Mouse (Mus musculus) embryonic facial prominence, embryonic 14.5 days (tissue): ENCODE data around the gene Galnt18. TPM values are rescaled to one million over a fixed set of nuclear protein-coding genes. Genes with fewer than 3 reads are reported as not detected.

ENCODE experiments used
- ATAC-seq: fragments of 200-750 bp; cut with Nextera tagmentation; 2 replicates; pipeline ENCODE4 v1.8.0; 2017; ENCODE audit warnings: low read depth, moderate number of reproducible peaks, moderate TSS enrichment
- DNase-seq: peaks from one replicate; pipeline ENCODE4 v3.0.0-alpha.2; 2015; ENCODE audit warnings: low spot score
- H3K27ac ChIP-seq: fragments of 300-500 bp; sonication (generic); replicated peaks from 2 replicates; pipeline ENCODE4 v1.5.1; 2014; ENCODE audit warnings: low read depth, mild to moderate bottlenecking, low read length, moderate library complexity
- H3K27me3 ChIP-seq: fragments of 300-500 bp; sonication (generic); replicated peaks from 2 replicates; pipeline ENCODE4 v1.6.1; 2014; ENCODE audit warnings: low read length; ENCODE audit not compliant: control insufficient read depth, insufficient read depth
- H3K36me3 ChIP-seq: fragments of 300-500 bp; sonication (generic); 2 replicates; pipeline ENCODE4 v1.6.1; 2014; ENCODE audit warnings: low read length, mixed read lengths; ENCODE audit not compliant: control insufficient read depth, insufficient read depth
- H3K4me1 ChIP-seq: fragments of 300-500 bp; sonication (generic); 2 replicates; pipeline ENCODE4 v1.6.1; 2014; ENCODE audit warnings: antibody characterized with exemption, low read length; ENCODE audit not compliant: control insufficient read depth, insufficient read depth
- H3K4me2 ChIP-seq: fragments of 300-500 bp; sonication (generic); 2 replicates; pipeline ENCODE4 v1.6.1; 2014; ENCODE audit warnings: low read depth, mild to moderate bottlenecking, low read length, moderate library complexity, mixed read lengths
- H3K4me3 ChIP-seq: fragments of 300-500 bp; sonication (generic); 2 replicates; pipeline ENCODE4 v1.5.1; 2014; ENCODE audit warnings: low read depth, mild to moderate bottlenecking, low read length
- H3K9ac ChIP-seq: fragments of 300-500 bp; sonication (generic); 2 replicates; pipeline ENCODE4 v1.6.1; 2014; ENCODE audit warnings: low read depth, mild to moderate bottlenecking, low read length, moderate library complexity, mixed read lengths
- H3K9me3 ChIP-seq: fragments of 300-500 bp; sonication (generic); 2 replicates; pipeline ENCODE4 v1.6.1; 2016; ENCODE audit warnings: low read length; ENCODE audit not compliant: control insufficient read depth
- WGBS: fragments of 180-500 bp; shearing (Covaris S2); extraction: QIAGEN DNeasy Blood & Tissue Kit; methylation state at CpG from one replicate; pipeline ENCODE4 v1.1.7; 2014; 5-methylcytosine and 5-hydroxymethylcytosine counted together
- polyA plus RNA-seq: library from polyadenylated mRNA; unstranded; fragments of >200 nt; fragmentation: Nextera tagmentation; extraction: Ambion mirVana; gene quantifications from 2 replicates; pipeline ENCODE4 v1.2.1, GENCODE M21; 2014

Gene Galnt18
- polyA plus RNA-seq, 1 experiment from 2014 or later: 19.2 TPM

DNA sequence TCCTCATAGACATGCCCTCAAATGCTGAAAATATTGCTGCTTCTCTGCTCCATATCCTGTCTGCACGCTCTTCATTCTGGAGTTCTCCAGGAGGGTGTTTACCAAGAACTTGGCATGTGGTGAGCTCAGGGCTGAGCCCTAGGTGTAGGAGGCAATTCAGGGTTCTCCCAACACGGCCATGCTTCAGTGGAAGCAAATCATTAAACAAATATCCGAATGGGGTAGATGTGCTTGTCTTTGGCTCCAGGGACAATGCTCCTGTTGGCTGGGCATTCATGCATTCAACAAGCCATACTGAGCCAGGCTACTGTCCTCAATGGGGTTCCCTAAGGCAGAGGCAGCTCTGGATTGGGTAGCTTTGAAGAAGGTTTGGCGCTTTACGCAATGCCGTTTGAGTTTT is 212.9 kb downstream of the Galnt18 start:
- H3K4me2 ChIP-seq: no peak overlapping the region
- no peaks in the 10 kb centered on the region for H3K27me3 ChIP-seq
- H3K4me1 ChIP-seq: no peaks in the 10 kb centered on the region
- ATAC-seq (no peak), DNase-seq (no peak)
- peaks cover 7% of the 10 kb centered on the region; the same call in 1 of the 2 replicates for H3K9me3 ChIP-seq
- no peak overlapping the region for H3K9ac ChIP-seq
- 80% methylated on average over 6 of the region's 6 CpGs for WGBS
- no peak overlapping the region for H3K4me3 ChIP-seq
- H3K36me3 ChIP-seq: no peaks in the 10 kb centered on the region
- H3K27ac ChIP-seq: no peak overlapping the region

DNA sequence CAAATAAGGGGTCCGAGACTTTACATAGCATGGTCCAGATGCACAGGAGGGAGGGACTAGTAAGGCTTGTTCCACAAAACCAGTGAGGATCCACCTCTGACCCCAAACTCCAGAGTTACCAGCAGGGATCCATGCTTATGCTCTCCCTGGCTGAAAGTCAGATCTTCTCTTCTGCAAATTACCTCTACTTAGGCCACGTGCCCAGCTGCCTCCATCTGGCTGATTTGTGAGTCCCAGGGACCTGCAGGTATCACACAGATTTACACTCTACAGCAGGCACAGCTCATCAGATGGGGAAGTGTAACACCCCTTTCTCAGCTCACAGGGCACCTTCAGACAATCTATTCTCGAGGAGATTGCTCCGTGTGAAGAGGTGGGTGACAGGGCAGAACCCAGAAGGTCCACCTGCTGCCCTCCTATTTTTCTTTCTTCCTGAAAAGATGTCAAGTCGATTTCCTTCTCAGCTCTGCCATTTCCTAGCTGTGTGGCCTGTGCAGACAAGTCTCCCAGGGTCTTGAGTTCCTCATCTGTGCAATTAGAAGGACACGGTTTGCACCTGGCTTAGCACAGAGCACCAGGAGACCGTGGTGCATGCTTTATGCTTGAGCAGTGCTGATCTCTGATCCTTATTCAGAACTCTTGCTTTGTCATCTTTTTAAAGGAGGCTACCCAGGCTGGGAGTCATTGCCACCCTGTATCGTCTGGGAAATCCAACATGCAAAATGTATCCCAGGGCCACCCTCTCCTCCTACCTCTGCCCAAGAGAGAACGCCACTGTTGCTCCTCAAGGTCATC is 216.3 kb downstream of the Galnt18 start:
- no peaks in the 10 kb centered on the region for H3K4me1 ChIP-seq
- DNase-seq: no peak
- no peaks in the 10 kb centered on the region for H3K27me3 ChIP-seq
- no peak overlapping the region for H3K9ac ChIP-seq
- ATAC-seq: no peak
- peaks cover 12% of the 10 kb centered on the region for H3K9me3 ChIP-seq
- no peaks in the 10 kb centered on the region for H3K36me3 ChIP-seq
- H3K4me2 ChIP-seq: no peak overlapping the region
- H3K4me3 ChIP-seq: no peak overlapping the region
- H3K27ac ChIP-seq: no peak overlapping the region
- 68% methylated on average over 9 of the region's 9 CpGs for WGBS

DNA sequence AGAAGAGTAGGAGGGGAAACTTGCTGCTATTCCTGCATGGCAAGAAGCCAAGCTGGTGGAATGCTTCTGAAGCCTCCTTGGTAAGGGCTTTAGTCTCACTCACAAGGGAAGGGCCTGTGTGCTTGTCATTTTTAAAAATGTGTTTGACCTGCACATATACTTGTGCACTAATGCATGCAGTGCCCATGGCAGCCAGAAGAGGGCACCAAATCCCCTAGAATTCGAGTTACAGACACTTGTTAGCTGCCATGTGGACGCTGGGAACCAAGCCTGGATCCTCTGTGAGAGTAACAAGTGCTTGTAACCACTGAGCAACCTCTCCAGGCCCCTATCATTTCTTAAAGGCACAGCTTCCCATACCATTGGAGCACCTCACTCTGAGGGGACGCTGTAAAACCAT is 219.7 kb downstream of the Galnt18 start:
- H3K27me3 ChIP-seq: no peaks in the 10 kb centered on the region
- no peaks in the 10 kb centered on the region for H3K4me1 ChIP-seq
- ATAC-seq (no peak), DNase-seq (no peak)
- no peak overlapping the region for H3K9ac ChIP-seq
- no peaks in the 10 kb centered on the region for H3K36me3 ChIP-seq
- H3K27ac ChIP-seq: no peak overlapping the region
- peaks cover 8% of the 10 kb centered on the region for H3K9me3 ChIP-seq
- no peak overlapping the region for H3K4me2 ChIP-seq
- 67% methylated on average over 3 of the region's 3 CpGs for WGBS
- no peak overlapping the region for H3K4me3 ChIP-seq

DNA sequence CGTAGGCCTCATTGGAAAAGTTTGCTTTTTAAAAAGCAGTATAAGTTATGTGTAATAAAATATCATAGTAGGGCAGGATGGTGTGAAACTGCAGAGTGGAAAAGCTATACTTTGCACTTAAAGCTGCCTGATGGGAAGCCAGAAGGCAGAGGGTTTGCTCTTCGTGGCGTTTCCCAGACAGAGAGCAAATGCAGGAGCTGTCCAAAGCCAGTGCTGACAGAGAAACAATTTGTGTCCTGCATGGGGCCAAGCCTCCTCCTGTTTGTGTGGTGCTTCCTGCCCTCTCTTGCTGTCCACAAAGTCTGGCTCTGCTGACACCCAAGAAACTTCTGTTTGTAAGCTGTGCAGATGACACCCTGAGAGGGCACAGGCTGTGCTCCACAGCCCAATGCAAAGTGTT is 220.8 kb downstream of the Galnt18 start:
- Histone ChIP-seq H3K36me3 (no peaks in the 10 kb centered on the region), H3K27ac (no peak overlapping the region), H3K4me1 (no peaks in the 10 kb centered on the region), H3K4me3 (no peak overlapping the region), H3K9me3 (peaks cover 5% of the 10 kb centered on the region), H3K4me2 (no peak overlapping the region), H3K9ac (no peak overlapping the region), H3K27me3 (no peaks in the 10 kb centered on the region)
- 35% methylated on average over 3 of the region's 3 CpGs for WGBS
- DNase-seq: no peak
- no peak for ATAC-seq

DNA sequence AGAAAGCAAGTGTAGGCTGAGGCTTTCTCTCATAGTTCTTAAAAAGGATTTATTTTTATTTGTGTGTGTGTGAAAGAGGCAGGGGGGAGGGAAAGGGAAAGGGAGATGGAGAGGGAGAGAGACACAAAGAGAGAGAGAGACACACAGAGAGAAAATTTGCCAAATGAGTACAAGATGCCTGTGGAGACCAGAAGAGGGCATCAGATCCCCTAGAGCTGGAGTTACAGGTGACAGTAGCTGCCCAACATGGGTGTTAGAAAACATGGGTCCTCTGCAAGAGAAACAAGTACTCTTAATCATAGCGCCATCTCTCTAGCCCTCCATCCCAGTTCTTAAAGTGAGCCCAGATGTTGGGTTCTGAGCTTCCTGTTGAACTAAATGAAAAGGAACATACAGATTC is 228.8 kb downstream of the Galnt18 start:
- Histone ChIP-seq H3K36me3 (no peaks in the 10 kb centered on the region), H3K27ac (no peak overlapping the region), H3K4me3 (no peak overlapping the region), H3K9ac (no peak overlapping the region), H3K4me2 (no peak overlapping the region), H3K4me1 (no peaks in the 10 kb centered on the region), H3K9me3 (no peaks in the 10 kb centered on the region), H3K27me3 (no peaks in the 10 kb centered on the region)
- WGBS: 93% methylated on average over 1 of the region's 1 CpGs
- ATAC-seq (no peak), DNase-seq (no peak)

DNA sequence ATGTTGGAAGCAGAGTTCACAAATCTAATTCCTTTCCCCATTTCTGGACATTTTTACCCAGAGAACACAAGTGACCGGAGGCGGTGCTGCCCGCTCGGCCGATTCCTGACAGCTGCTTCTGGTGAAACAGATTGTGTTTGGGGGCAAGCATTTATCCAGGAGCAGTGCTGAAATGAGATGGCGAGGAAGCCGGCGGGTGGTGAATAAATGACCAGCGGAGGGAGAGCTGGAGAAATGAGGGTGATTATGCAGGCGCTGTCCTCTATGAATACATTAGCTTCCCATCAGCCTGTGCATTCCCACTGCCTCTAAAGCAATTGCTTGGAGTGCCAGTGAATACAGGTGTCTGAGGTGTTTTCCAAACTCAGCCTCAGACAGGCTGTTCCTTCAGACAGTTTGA is 232.7 kb downstream of the Galnt18 start:
- H3K9me3 ChIP-seq: no peaks in the 10 kb centered on the region
- no peaks in the 10 kb centered on the region for H3K4me1 ChIP-seq
- 66% methylated on average over 10 of the region's 10 CpGs for WGBS
- H3K27me3 ChIP-seq: no peaks in the 10 kb centered on the region
- DNase-seq (no peak), ATAC-seq (no peak)
- no peak overlapping the region for H3K4me2 ChIP-seq
- H3K4me3 ChIP-seq: no peak overlapping the region
- no peaks in the 10 kb centered on the region for H3K36me3 ChIP-seq
- H3K9ac ChIP-seq: no peak overlapping the region
- no peak overlapping the region for H3K27ac ChIP-seq

DNA sequence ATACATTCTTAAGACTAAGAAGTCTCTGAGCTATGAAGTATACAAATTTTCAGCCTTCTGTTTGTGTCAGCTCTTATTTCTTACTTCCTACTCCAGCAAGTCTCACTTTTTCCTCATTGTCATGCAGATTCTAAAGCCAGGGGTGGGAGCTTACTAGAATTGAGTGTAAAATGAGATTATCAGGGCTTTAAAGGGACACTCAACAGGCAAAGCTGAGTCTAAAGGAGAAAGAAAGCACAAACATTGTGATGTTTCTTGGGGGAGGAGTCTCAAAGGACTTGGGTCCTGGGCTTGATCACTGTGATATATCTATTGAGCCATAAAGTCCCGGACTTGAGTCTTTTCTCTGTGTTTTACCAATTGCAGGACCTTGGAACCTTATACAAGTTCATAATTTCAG is 234.2 kb downstream of the Galnt18 start:
- Histone ChIP-seq H3K9me3 (no peaks in the 10 kb centered on the region), H3K4me3 (no peak overlapping the region), H3K9ac (no peak overlapping the region), H3K4me1 (no peaks in the 10 kb centered on the region), H3K27ac (no peak overlapping the region), H3K4me2 (no peak overlapping the region), H3K27me3 (no peaks in the 10 kb centered on the region), H3K36me3 (no peaks in the 10 kb centered on the region)
- 69% methylated on average over 1 of the region's 1 CpGs for WGBS
- no peak for DNase-seq
- ATAC-seq: no peak

DNA sequence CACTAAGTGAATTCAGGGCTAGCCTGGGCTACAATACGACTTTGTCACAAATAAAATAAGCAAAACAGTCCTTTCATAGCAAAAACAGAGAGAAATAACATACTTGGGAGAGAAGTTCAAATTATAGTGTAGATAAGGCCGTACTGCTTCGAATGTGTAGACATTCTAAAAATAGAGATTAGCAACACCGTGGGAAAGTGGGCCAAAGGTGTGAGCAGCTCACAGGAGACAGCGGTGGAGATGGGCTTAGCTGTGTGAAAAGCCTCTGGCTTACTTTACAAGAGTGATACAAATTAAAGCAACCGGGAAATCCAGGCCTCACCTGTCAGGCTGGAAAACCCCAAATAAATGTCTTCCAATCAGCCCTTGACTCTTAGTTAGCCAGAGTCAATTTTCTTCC is 241.8 kb downstream of the Galnt18 start:
- no peak overlapping the region for H3K4me3 ChIP-seq
- DNase-seq (no peak), ATAC-seq (no peak)
- no peaks in the 10 kb centered on the region for H3K36me3 ChIP-seq
- H3K9me3 ChIP-seq: no peaks in the 10 kb centered on the region
- no peak overlapping the region for H3K9ac ChIP-seq
- H3K4me2 ChIP-seq: no peak overlapping the region
- no peak overlapping the region for H3K27ac ChIP-seq
- H3K27me3 ChIP-seq: no peaks in the 10 kb centered on the region
- WGBS: 79% methylated on average over 6 of the region's 6 CpGs
- H3K4me1 ChIP-seq: no peaks in the 10 kb centered on the region

DNA sequence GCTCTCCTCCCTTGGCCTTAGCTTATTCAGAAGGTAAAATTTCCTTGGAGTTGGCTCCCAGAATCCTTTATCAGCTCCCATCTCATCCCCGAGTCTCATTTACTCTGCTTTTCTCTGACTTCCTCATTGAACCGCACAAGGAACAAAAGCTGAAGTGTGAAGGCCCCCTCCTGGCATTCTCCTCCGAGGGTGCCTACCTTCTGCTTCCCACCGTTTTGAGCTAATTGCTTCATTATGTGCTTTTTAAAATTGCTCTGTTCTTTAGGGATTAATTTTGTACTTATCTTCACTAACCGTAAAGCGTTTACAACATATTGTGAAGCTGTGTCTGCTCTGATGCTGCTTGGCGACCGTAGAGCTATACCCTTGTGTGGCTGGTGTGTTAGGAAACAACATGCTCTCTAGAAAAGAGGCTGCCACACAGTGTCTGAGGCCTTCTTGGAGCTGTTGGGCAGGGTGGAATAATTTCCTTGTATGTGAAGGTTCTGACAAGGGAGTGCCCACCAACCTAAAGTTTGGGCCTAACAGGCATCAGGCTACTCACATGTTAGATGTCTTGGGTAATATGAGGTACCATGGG is 244.9 kb downstream of the Galnt18 start:
- H3K4me2 ChIP-seq: no peak overlapping the region
- no peaks in the 10 kb centered on the region for H3K9me3 ChIP-seq
- DNase-seq: peak; percentile 6
- WGBS: 48% methylated on average over 8 of the region's 8 CpGs
- H3K9ac ChIP-seq: no peak overlapping the region
- H3K36me3 ChIP-seq: no peaks in the 10 kb centered on the region
- no peak overlapping the region for H3K27ac ChIP-seq
- no peaks in the 10 kb centered on the region for H3K27me3 ChIP-seq
- ATAC-seq: 0 out of 2 replicates have a peak, but pooled peaks have one; percentile 50
- no peak overlapping the region for H3K4me3 ChIP-seq
- no peaks in the 10 kb centered on the region for H3K4me1 ChIP-seq
